8 mouse cellular contexts compared by ENCODE assay signal in genomic region chr1:59913195-59913868, GRCm38 (mm10). TPM values are rescaled to one million over a fixed set of nuclear protein-coding genes. Genes with fewer than 3 reads are reported as not detected.
DNase-seq lines count a peak whose midpoint lies in the region; ATAC-seq and TF ChIP-seq lines count a peak whose summit lies in the region.

No protein-coding gene starts in this region.

- no peak for DNase-seq in Patski (ENCODE audit: low read depth, low spot score)
- peak; percentile 64 to 77 for DNase-seq in cerebellum, adult 18-20 months
- peak; percentile 46 to 68 for DNase-seq in heart, postnatal 36 days
- DNase-seq in left cerebral cortex, adult 11 months (ENCODE audit: low spot score): peak; percentile 57
- peak; percentile 60 to 63 for DNase-seq in lung, postnatal 4 days
- peak; percentile 62 to 63 for DNase-seq in right cerebral cortex, adult 2 months (ENCODE audit: low spot score in 2 of 2)

- CTCF ChIA-PET in Patski (lab: Charles Lee): no interaction called here

- in situ Hi-C loops in Patski (cut with MboI; ENCODE audit: low pct_unique_long_range_greater_than_20kb): no loop called here

- H3K4me1 ChIP-seq in forebrain, embryonic 16.5 days (replicated peaks; ENCODE audit: control insufficient read depth, insufficient read depth, low read length): peaks cover 23% of the 10 kb centered on the region

- POLR2A ChIA-PET in Patski (lab: Charles Lee): no interaction called here

- no peaks in the 10 kb centered on the region for H3K27me3 ChIP-seq in Patski
- H3K27me3 ChIP-seq in forebrain, embryonic 16.5 days (replicated peaks; ENCODE audit: control insufficient read depth, insufficient read depth, low read length): no peaks in the 10 kb centered on the region

- peak; percentile 7 for TF ChIP-seq CTCF in Patski (IDR thresholded peaks at IDR 0.05)

- H3K4me2 ChIP-seq in forebrain, embryonic 16.5 days (ENCODE audit: low read length): peak overlapping the region; percentile 66

- H3K27ac ChIP-seq in forebrain, embryonic 16.5 days (ENCODE audit: low read length): peak overlapping the region; percentile 98

- no peaks in the 10 kb centered on the region for H3K9me3 ChIP-seq in forebrain, embryonic 16.5 days (ENCODE audit: control insufficient read depth, low read length)

- intact Hi-C loops in heart, postnatal 36 days (cut with DNase I): loop anchor here (2.0 kb wide), 1 partner anchor 27 kb away; no protein-coding TSS in a partner anchor

- peak; percentile 52 for ATAC-seq in Patski
- ATAC-seq in forebrain, embryonic 16.5 days: peak; percentile 57
- ATAC-seq in monocyte, adult 5-6 weeks (replicated peaks; ENCODE audit: insufficient number of reproducible peaks, low FRiP score, low TSS enrichment, poor library complexity, severe bottlenecking): no peak

- H3K9ac ChIP-seq in forebrain, embryonic 16.5 days (replicated peaks; ENCODE audit: low read depth, low read length): peak overlapping the region; percentile 98

- under 1% methylated on average over 54 of the region's 98 CpGs for WGBS in forebrain, embryonic 16.5 days

- H3K36me3 ChIP-seq in forebrain, embryonic 16.5 days (ENCODE audit: control insufficient read depth, insufficient read depth): no peaks in the 10 kb centered on the region

- H3K4me3 ChIP-seq in forebrain, embryonic 16.5 days (replicated peaks; ENCODE audit: low read length): peak overlapping the region; percentile 98

RNA-seq across cellular contexts. Expression of gene Fam117b, which starts 0.5 kb away (rescaled TPM):
- 20.7 TPM for polyA plus RNA-seq in Patski (2021)
- 29.6 and 33.5 TPM in 2 replicates for polyA plus RNA-seq in forebrain, embryonic 16.5 days (2015; fragmentation: Nextera tagmentation; extraction: Ambion mirVana)
- total RNA-seq in heart, postnatal 36 days (2021): 10 to 100 TPM; 14.3 to 19.3 TPM
- total RNA-seq in monocyte, adult 5-6 weeks (2017): 58.6 to 81.1 TPM (median 75.3 TPM) in 3 replicates
